Mouse (Mus musculus) spleen, adult 2 months (tissue): ENCODE results near the gene Ralbp1.

ENCODE experiments used
- CTCF ChIP-seq: fragments of 200-500 bp; IDR thresholded peaks from 2 replicates; pipeline ENCODE4 v1.5.1; 2011; ENCODE audit warnings: mild to moderate bottlenecking, inconsistent platforms; ENCODE audit not compliant: insufficient read depth, insufficient read length, insufficient replicate concordance; ENCODE audit errors: extremely low read depth
- POLR2A ChIP-seq: fragments of 200-500 bp; IDR thresholded peaks from 2 replicates; pipeline ENCODE4 v1.6.1; 2011; ENCODE audit warnings: low read depth, low read length, inconsistent platforms

- TF ChIP-seq CTCF = no peak
- TF ChIP-seq POLR2A = no peak
These were observed 44.7 kb upstream of the Ralbp1 start for GRCm38 (mm10) chr17:65930158-65930826.
